Mouse (Mus musculus) limb, embryonic 13.5 days (tissue): ENCODE measurements around the gene Lrmda. TPM values are rescaled to one million over a fixed set of nuclear protein-coding genes. Genes with fewer than 3 reads are reported as not detected.

Experiments
- ATAC-seq: fragments of 200-750 bp; cut with Nextera tagmentation; 2 replicates; pipeline ENCODE4 v1.8.0; 2017; ENCODE audit warnings: low read depth, moderate number of reproducible peaks, moderate TSS enrichment; ENCODE audit not compliant: low FRiP score
- H3K27ac ChIP-seq: fragments of 300-500 bp; sonication (generic); 2 replicates; pipeline ENCODE4 v1.5.1; 2015; ENCODE audit warnings: inconsistent platforms, mild to moderate bottlenecking, moderate library complexity
- H3K27me3 ChIP-seq: fragments of 300-500 bp; sonication (generic); 2 replicates; pipeline ENCODE4 v1.6.1; 2015; ENCODE audit warnings: mild to moderate bottlenecking, inconsistent platforms
- H3K36me3 ChIP-seq: fragments of 300-500 bp; sonication (generic); 2 replicates; pipeline ENCODE4 v1.6.1; 2015; ENCODE audit warnings: inconsistent platforms, mild to moderate bottlenecking, moderate library complexity
- H3K4me1 ChIP-seq: fragments of 300-500 bp; sonication (generic); 2 replicates; pipeline ENCODE4 v1.6.1; 2015; ENCODE audit warnings: inconsistent platforms
- H3K4me2 ChIP-seq: fragments of 300-500 bp; sonication (generic); replicated peaks from 2 replicates; pipeline ENCODE4 v1.6.1; 2015; ENCODE audit warnings: inconsistent platforms, mild to moderate bottlenecking, moderate library complexity
- H3K4me3 ChIP-seq: fragments of 300-500 bp; sonication (generic); 2 replicates; pipeline ENCODE4 v1.5.1; 2015; ENCODE audit warnings: moderate library complexity, mild to moderate bottlenecking, inconsistent platforms
- H3K9ac ChIP-seq: fragments of 300-500 bp; sonication (generic); 2 replicates; pipeline ENCODE4 v1.6.1; 2015; ENCODE audit warnings: mild to moderate bottlenecking, inconsistent platforms
- H3K9me3 ChIP-seq: fragments of 300-500 bp; sonication (generic); 2 replicates; pipeline ENCODE4 v1.6.1; 2016; ENCODE audit warnings: inconsistent platforms
- WGBS: fragments of 180-500 bp; shearing (Covaris S2); methylation state at CpG from one replicate; pipeline ENCODE4 v1.1.7; 2015; 5-methylcytosine and 5-hydroxymethylcytosine counted together
- polyA plus RNA-seq: library from polyadenylated mRNA; unstranded; fragments of >200 nt; fragmentation: Nextera tagmentation; extraction: Ambion mirVana; gene quantifications from 2 replicates; pipeline ENCODE4 v1.2.1, GENCODE M21; 2015

Lrmda gene
- polyA plus RNA-seq, 1 experiment from 2014 or later: 0.38 TPM

- H3K27me3 ChIP-seq: peaks cover 7% of the 10 kb centered on the region; the same call in 1 of the 2 replicates
- H3K27ac ChIP-seq: no peak overlapping the region
- 76% methylated on average over 10 of the region's 10 CpGs for WGBS
- no peak overlapping the region for H3K4me3 ChIP-seq
- no peaks in the 10 kb centered on the region for H3K36me3 ChIP-seq
- no peaks in the 10 kb centered on the region for H3K9me3 ChIP-seq
- H3K9ac ChIP-seq: no peak overlapping the region
- H3K4me2 ChIP-seq: no peak overlapping the region
- H3K4me1 ChIP-seq: peaks cover 1% of the 10 kb centered on the region
- no peak for ATAC-seq
Observed at GRCm38 (mm10) chr14:22751290-22751689, 731.8 kb downstream of the Lrmda start.

GRCm38 (mm10) chr14:22754633-22755032 lies 735.1 kb downstream of the Lrmda start:
- Histone ChIP-seq H3K4me2 (no peak overlapping the region), H3K36me3 (no peaks in the 10 kb centered on the region), H3K4me3 (no peak overlapping the region), H3K9ac (no peak overlapping the region), H3K4me1 (peaks cover 6% of the 10 kb centered on the region; the same call in 1 of the 2 replicates), H3K9me3 (no peaks in the 10 kb centered on the region), H3K27me3 (peaks cover 7% of the 10 kb centered on the region; the same call in 1 of the 2 replicates), H3K27ac (no peak overlapping the region)
- no peak for ATAC-seq
- WGBS: 87% methylated on average over 5 of the region's 5 CpGs

DNA sequence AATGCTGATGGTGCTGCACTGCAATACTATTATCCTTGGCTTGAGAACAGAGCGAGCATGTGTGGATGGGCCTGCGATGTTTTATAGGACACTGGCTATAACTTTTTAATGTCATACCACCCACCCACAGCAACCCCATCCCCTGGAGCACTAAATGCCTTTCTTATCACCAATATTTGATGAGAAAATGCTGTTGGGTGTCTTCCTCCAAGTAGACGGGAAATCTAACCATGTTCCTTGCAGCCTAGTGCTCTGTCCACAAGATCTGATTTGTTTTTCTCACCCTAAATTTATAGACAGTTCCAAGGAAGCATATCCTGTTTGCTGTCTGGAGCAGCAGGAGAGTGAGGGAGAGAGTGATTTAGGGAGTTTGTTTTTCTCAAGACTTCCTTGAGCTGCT lies 738.0 kb downstream of the Lrmda start:
- WGBS: 74% methylated on average over 3 of the region's 3 CpGs
- no peak for ATAC-seq
- no peak overlapping the region for H3K9ac ChIP-seq
- H3K27ac ChIP-seq: no peak overlapping the region
- peaks cover 11% of the 10 kb centered on the region; the same call in 1 of the 2 replicates for H3K27me3 ChIP-seq
- H3K9me3 ChIP-seq: no peaks in the 10 kb centered on the region
- H3K4me1 ChIP-seq: peaks cover 12% of the 10 kb centered on the region; the same call in 1 of the 2 replicates
- H3K4me2 ChIP-seq: no peak overlapping the region
- H3K36me3 ChIP-seq: no peaks in the 10 kb centered on the region
- H3K4me3 ChIP-seq: no peak overlapping the region

DNA sequence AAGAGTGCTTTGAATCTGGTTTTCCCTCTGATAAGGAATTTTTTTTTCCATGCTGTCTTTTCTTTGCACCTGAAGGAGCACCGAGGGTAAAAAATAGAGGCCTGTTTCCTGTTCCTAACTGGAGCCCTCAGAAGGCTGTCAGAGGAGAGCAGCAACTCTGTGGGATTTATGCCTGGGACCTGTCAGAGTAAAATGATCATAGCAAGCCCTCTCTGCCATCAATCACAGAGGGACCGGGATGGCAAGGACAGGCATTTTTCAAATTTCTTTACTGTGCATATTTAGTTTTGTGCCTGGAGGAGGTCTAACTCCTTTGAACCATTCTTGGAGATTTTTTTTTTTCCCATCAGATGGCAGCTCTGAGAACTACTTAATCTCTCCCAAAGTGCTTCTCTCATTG lies 739.7 kb downstream of the Lrmda start:
- no peak overlapping the region for H3K4me2 ChIP-seq
- WGBS: 10% methylated on average over 2 of the region's 2 CpGs
- no peak overlapping the region for H3K27ac ChIP-seq
- H3K9me3 ChIP-seq: no peaks in the 10 kb centered on the region
- H3K9ac ChIP-seq: no peak overlapping the region
- H3K4me1 ChIP-seq: peaks cover 12% of the 10 kb centered on the region; the same call in 1 of the 2 replicates
- peaks cover 11% of the 10 kb centered on the region; the same call in 1 of the 2 replicates for H3K27me3 ChIP-seq
- H3K4me3 ChIP-seq: no peak overlapping the region
- ATAC-seq: no peak
- no peaks in the 10 kb centered on the region for H3K36me3 ChIP-seq

GRCm38 (mm10) chr14:22759673-22760072 lies 740.2 kb downstream of the Lrmda start:
- no peak overlapping the region for H3K4me2 ChIP-seq
- H3K27me3 ChIP-seq: peaks cover 11% of the 10 kb centered on the region; the same call in 1 of the 2 replicates
- no peak overlapping the region for H3K4me3 ChIP-seq
- H3K9me3 ChIP-seq: no peaks in the 10 kb centered on the region
- H3K36me3 ChIP-seq: no peaks in the 10 kb centered on the region
- peaks cover 12% of the 10 kb centered on the region; the same call in 1 of the 2 replicates for H3K4me1 ChIP-seq
- H3K9ac ChIP-seq: no peak overlapping the region
- ATAC-seq: no peak
- H3K27ac ChIP-seq: no peak overlapping the region

DNA sequence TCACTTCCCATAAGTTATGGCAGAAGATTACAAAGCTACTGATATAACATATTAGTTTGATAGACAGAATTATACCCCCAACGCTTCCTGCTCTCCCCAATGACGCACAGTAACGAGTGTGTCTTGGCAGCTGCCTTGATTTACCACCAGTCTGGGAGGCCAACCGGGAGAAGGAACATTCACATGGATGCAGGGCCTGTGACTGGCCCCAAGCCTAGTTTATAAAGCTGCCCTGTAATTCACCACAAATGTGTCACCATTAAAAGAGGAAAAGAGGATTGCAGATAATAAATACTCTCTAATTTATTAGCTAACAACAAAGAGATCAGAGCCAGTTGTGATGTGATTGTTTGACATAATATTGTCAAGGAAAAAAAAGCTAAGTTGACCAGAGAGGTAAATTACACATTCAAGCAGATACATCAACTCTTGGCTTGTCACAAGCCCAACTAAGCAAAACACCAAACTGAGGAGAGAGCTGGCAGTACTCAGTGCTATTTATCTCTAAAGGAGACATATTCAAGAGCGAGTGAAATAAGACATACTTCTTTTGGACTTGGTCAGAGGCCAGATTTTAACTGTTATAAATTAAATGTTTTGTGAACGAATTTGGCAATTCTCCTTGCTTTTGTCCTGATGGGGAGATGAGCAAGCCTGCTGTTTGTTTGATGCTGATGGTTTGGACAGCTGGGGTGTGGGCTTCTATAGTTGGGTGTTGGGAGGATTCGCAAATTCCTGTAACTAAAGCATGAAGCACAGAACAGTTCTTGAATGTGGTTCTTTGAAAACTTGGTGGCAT lies 740.9 kb downstream of the Lrmda start:
- H3K27ac ChIP-seq: no peak overlapping the region
- no peak overlapping the region for H3K4me3 ChIP-seq
- H3K36me3 ChIP-seq: no peaks in the 10 kb centered on the region
- peaks cover 11% of the 10 kb centered on the region; the same call in 1 of the 2 replicates for H3K27me3 ChIP-seq
- H3K9me3 ChIP-seq: no peaks in the 10 kb centered on the region
- peaks cover 12% of the 10 kb centered on the region; the same call in 1 of the 2 replicates for H3K4me1 ChIP-seq
- H3K9ac ChIP-seq: no peak overlapping the region
- WGBS: 24% methylated on average over 7 of the region's 7 CpGs
- ATAC-seq: no peak
- no peak overlapping the region for H3K4me2 ChIP-seq

GRCm38 (mm10) chr14:22781709-22782108 lies 762.2 kb downstream of the Lrmda start:
- 90% methylated on average over 2 of the region's 2 CpGs for WGBS
- H3K36me3 ChIP-seq: no peaks in the 10 kb centered on the region

GRCm38 (mm10) chr14:22782365-22782764 lies 762.9 kb downstream of the Lrmda start:
- Histone ChIP-seq H3K4me2 (no peak overlapping the region), H3K27me3 (peaks cover 11% of the 10 kb centered on the region; the same call in 1 of the 2 replicates), H3K36me3 (no peaks in the 10 kb centered on the region), H3K4me1 (peaks cover 20% of the 10 kb centered on the region), H3K9ac (no peak overlapping the region), H3K27ac (no peak overlapping the region), H3K4me3 (no peak overlapping the region), H3K9me3 (no peaks in the 10 kb centered on the region)
- ATAC-seq: no peak
- 29% methylated on average over 2 of the region's 2 CpGs for WGBS

More at GRCm38 (mm10) chr14:22781709-22782108, 762.2 kb downstream of the Lrmda start:
- no peak overlapping the region for H3K4me2 ChIP-seq
- no peak for ATAC-seq
- H3K4me1 ChIP-seq: peaks cover 20% of the 10 kb centered on the region
- H3K27me3 ChIP-seq: peaks cover 11% of the 10 kb centered on the region; the same call in 1 of the 2 replicates
- no peak overlapping the region for H3K4me3 ChIP-seq
- no peaks in the 10 kb centered on the region for H3K9me3 ChIP-seq
- no peak overlapping the region for H3K27ac ChIP-seq
- H3K9ac ChIP-seq: no peak overlapping the region

- Histone ChIP-seq H3K9me3 (no peaks in the 10 kb centered on the region), H3K4me3 (no peak overlapping the region), H3K36me3 (no peaks in the 10 kb centered on the region), H3K4me2 (peak overlapping the region; percentile 25), H3K27ac (0 out of 2 replicates have a peak overlapping the region, but pooled peaks have one; percentile 48), H3K27me3 (peaks cover 11% of the 10 kb centered on the region; the same call in 1 of the 2 replicates), H3K9ac (no peak overlapping the region), H3K4me1 (peaks cover 20% of the 10 kb centered on the region)
- WGBS: 16% methylated on average over 15 of the region's 15 CpGs
- ATAC-seq: peak; percentile 88
Observed at GRCm38 (mm10) chr14:22783211-22784161, 764.0 kb downstream of the Lrmda start.

DNA sequence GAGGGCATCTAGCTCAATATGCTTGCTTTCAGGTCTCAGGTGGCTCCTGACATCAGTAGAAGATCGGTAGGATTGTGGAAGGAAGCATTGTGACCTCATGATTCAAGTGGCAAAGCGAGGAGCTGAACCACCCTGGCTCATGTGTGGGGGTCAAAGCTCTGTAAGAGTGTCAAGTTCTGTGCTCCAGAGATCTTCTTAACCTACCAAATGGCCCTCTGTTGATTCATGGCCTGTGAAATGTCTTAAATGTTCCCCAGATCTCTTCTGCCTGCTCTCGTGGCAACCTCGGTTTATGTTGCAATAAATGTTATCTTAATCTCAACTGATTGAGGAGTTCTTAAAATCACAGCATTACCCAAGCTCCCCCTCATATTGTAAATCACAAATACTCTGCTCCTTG lies 780.5 kb downstream of the Lrmda start:
- Histone ChIP-seq H3K9me3 (no peaks in the 10 kb centered on the region), H3K4me1 (0 out of 2 replicates have a peak, but pooled peaks cover 7% of the 10 kb centered on the region), H3K9ac (no peak overlapping the region), H3K4me3 (no peak overlapping the region), H3K27ac (no peak overlapping the region), H3K27me3 (0 out of 2 replicates have a peak, but pooled peaks cover 4% of the 10 kb centered on the region), H3K36me3 (no peaks in the 10 kb centered on the region), H3K4me2 (no peak overlapping the region)
- 53% methylated on average over 4 of the region's 4 CpGs for WGBS
- no peak for ATAC-seq

DNA sequence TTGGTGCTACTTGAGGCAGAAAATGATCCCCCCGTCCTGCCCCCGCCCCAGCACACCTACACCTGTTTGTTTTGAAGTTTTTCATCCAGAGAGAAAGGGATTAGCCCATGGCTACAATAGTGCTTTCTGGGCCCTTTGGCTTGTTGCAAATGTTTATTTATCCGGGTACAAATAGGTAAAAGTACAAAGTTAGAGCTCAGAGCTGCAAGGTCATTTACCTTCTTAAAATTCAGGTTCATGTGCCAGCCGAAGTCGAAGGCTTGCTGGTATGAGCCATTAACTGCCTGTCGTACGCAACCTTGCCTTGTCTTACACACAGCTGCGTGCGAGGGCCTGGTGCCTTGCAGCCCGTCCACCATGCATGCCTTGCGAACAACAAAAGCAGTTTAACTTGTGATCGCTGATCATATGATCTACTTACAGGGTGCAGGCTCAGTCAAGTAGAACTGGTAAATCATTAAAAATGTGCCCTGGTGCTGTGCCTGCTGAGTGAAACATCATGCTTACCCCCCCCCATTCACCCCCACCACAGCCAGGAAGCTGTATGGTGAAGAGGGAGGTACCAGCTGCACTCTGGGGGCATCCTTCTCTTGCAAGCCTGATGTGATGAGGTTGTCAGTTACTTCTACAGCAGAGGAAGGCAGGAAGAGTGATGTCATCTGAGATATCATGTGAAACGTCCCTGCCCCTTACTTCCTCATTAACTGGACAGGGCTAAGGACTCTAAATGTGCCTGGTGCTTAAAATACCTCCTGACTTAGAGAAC lies 781.5 kb downstream of the Lrmda start:
- H3K9ac ChIP-seq: no peak overlapping the region
- no peaks in the 10 kb centered on the region for H3K36me3 ChIP-seq
- no peak overlapping the region; the same call in 1 of the 2 replicates for H3K27ac ChIP-seq
- 69% methylated on average over 13 of the region's 13 CpGs for WGBS
- ATAC-seq: 0 out of 2 replicates have a peak, but pooled peaks have one; percentile 44
- no peak overlapping the region for H3K4me3 ChIP-seq
- H3K9me3 ChIP-seq: no peaks in the 10 kb centered on the region
- H3K4me2 ChIP-seq: no peak overlapping the region
- 0 out of 2 replicates have a peak, but pooled peaks cover 7% of the 10 kb centered on the region for H3K4me1 ChIP-seq
- 0 out of 2 replicates have a peak, but pooled peaks cover 4% of the 10 kb centered on the region for H3K27me3 ChIP-seq
